Mouse (Mus musculus) kidney, adult 9 months (tissue): ENCODE measurements at regions not wholly inside any gene's neighbourhood (a gene's known extent, or its start where the extent isn't known, plus 50 kb on each side); places are given as distances from the start of the nearest gene placed in this dataset.
A peak's percentile ranks its signal among the peaks of the same experiment; 100 is the strongest.

Experiments used
- DNase-seq: peaks from one replicate; pipeline ENCODE4 v3.0.0; 2022

- DNase-seq: no peak
Observed at GRCm38 (mm10) chr13:115423761-115424160, 322.0 kb upstream of the Itga1 start.

- no peak for DNase-seq
Observed at GRCm38 (mm10) chr13:115421483-115421882, 319.7 kb upstream of the Itga1 start.

- DNase-seq: no peak
Observed at GRCm38 (mm10) chr13:115417829-115418228, 316.1 kb upstream of the Itga1 start.

- DNase-seq: no peak
Observed at GRCm38 (mm10) chr13:115413721-115414531, 312.2 kb upstream of the Itga1 start.

- no peak for DNase-seq
Observed at GRCm38 (mm10) chr13:115405916-115406315, 304.2 kb upstream of the Itga1 start.

- DNase-seq: no peak
Observed at GRCm38 (mm10) chr13:115400706-115401215, 299.0 kb upstream of the Itga1 start.

GRCm38 (mm10) chr13:115379682-115380081 is 277.9 kb upstream of the Itga1 start:
- DNase-seq: no peak

- DNase-seq: no peak
Observed at GRCm38 (mm10) chr13:115376180-115376880, 274.6 kb upstream of the Itga1 start.

GRCm38 (mm10) chr13:115361457-115361856 is 259.7 kb upstream of the Itga1 start:
- no peak for DNase-seq

- DNase-seq: no peak
Observed at GRCm38 (mm10) chr13:115347022-115347398, 245.2 kb upstream of the Itga1 start.

GRCm38 (mm10) chr13:115346115-115347021 is 244.6 kb upstream of the Itga1 start:
- DNase-seq: no peak

- no peak for DNase-seq
Observed at GRCm38 (mm10) chr13:115329000-115329960, 227.5 kb upstream of the Itga1 start.

- DNase-seq: no peak
Observed at GRCm38 (mm10) chr13:115326294-115326693, 224.5 kb upstream of the Itga1 start.

GRCm38 (mm10) chr13:115316681-115317080 is 214.9 kb upstream of the Itga1 start:
- no peak for DNase-seq

GRCm38 (mm10) chr13:115308586-115308985 is 206.8 kb upstream of the Itga1 start:
- no peak for DNase-seq

- peak; percentile 9 for DNase-seq
Observed at GRCm38 (mm10) chr13:115287371-115287770, 185.6 kb upstream of the Itga1 start.

- DNase-seq: no peak
Observed at GRCm38 (mm10) chr13:115266164-115266563, 164.4 kb upstream of the Itga1 start.

- DNase-seq: no peak
Observed at GRCm38 (mm10) chr13:115257345-115257744, 155.6 kb upstream of the Itga1 start.

- no peak for DNase-seq
Observed at GRCm38 (mm10) chr13:115252541-115252940, 150.8 kb upstream of the Itga1 start.

GRCm38 (mm10) chr13:115231981-115232380 is 130.2 kb upstream of the Itga1 start:
- DNase-seq: no peak

- peak; percentile 68 for DNase-seq
Observed at GRCm38 (mm10) chr13:115230494-115230893, 128.7 kb upstream of the Itga1 start.

GRCm38 (mm10) chr13:115226824-115227223 is 125.1 kb upstream of the Itga1 start:
- no peak for DNase-seq
